Mouse (Mus musculus): ENCODE data around the gene Svopl. TPM values are rescaled to one million over a fixed set of nuclear protein-coding genes. Genes with fewer than 3 reads are reported as not detected.
A peak's percentile ranks its signal among the peaks of the same experiment; 100 is the strongest.

The Svopl gene
- polyA plus RNA-seq, 1 experiment = not detected

DNA sequence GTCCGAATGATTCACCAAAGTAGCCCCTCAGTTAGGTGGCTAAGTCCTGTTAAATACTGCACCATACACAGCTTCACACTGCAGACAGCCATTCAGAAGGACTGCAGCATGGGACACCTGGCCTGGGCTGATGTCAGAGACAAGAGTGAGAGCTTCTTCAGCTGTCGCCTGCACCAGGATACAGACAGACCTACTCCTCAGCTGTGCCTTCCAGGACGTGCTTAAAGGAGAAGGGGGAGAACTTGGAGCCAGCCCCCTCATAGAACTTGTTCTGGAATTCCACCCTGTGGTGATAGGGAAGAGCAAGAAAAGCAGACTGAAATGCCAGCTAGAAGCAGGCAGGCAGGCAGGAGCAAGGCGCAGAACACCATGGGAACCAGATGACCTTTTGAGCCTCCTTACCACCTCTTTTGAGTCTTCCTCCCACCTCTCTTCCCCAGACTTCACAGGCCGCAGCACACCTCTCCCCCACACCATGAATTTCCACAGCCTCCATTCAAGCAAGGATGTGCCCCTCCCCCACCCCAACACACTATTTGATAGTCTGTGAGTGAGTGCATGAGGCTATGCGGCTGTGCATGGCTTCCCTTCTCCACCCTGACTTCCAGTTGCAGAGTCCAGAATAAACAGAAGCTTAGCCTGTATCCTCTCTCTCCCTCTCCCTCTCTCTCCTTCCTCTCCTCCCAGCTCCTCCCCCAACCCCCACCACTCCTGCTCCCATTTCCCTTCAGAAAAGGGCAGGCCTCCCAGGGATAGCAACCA, 2.2 kb upstream of the Svopl start:
- H3K4me1 ChIP-seq (ENCODE audit: control insufficient read depth, insufficient read depth, low read length) = peaks cover 3% of the 10 kb centered on the region
- 72% methylated on average over 6 of the region's 6 CpGs for WGBS
- no peak overlapping the region for H3K4me3 ChIP-seq (ENCODE audit: insufficient read depth, low read depth, low read length)
- TF ChIP-seq CTCF (IDR thresholded peaks at IDR 0.05; ENCODE audit: insufficient read depth, low read depth, low read length) (no peak), POLR2A (IDR thresholded peaks at IDR 0.05; ENCODE audit: insufficient read depth, low read depth, low read length) (no peak)
- H3K27ac ChIP-seq (ENCODE audit: insufficient read depth, low read depth, low read length) = no peak overlapping the region

DNA sequence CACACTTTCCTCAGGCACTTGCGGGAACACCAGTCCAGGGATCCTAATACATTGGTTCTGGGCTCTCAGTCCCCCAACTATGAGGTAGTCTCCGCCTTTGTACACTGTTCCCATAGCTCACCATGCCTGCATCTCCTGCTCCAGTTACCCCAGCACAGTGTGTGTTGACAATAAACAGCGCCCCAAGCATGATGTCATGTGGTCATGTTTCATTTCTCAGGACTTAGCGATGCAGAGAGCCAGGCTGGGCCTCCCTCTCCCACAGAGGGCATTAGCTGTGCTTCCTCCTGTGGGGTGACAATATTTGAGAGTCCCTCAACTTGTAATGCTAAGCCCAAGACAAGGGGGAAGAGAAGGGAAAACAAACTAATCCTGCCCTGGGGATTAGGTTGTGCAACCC, 1.2 kb upstream of the Svopl start:
- peaks cover 3% of the 10 kb centered on the region for H3K4me1 ChIP-seq (ENCODE audit: control insufficient read depth, insufficient read depth, low read length)
- H3K27ac ChIP-seq (ENCODE audit: insufficient read depth, low read depth, low read length) = no peak overlapping the region
- H3K4me3 ChIP-seq (ENCODE audit: insufficient read depth, low read depth, low read length) = no peak overlapping the region
- TF ChIP-seq POLR2A (IDR thresholded peaks at IDR 0.05; ENCODE audit: insufficient read depth, low read depth, low read length) (no peak), CTCF (IDR thresholded peaks at IDR 0.05; ENCODE audit: insufficient read depth, low read depth, low read length) (no peak)
- 86% methylated on average over 4 of the region's 4 CpGs for WGBS

DNA sequence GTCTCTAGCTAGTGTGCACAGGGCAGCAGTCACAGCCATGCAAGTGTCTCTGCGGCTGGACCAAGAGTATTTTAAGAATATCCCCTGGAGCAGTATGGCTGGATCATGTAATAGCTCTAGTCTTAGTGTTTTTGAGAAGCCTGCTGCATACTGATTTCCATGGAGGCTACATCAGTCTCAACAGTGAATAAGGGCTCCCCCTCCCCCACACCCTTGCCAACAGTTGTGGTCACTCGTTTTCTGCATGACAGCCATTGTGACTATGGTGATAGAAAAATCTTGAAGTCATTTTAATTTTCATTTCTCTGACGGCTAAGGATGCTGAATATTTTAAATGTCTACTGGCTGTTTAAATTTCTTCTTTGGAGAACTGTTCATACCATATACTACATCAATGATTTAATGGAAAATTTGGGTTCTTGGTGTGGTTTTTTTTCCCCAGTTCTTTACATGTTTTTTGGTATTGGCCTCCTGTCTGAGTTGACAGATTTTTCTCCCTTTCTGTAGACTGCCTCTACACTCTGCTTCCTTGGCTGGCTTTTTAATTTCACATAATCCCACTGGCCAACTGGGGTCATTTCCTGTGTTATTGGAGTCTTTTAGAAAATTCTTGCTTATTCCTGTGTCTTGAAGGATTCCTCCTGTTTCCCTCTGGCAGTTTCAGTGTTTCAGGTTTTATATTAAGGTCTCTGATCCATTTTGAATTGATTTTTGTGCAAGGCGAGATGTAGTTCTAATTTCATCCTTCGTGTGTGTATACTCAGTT, 13.8 kb downstream of the Svopl start:
- Histone ChIP-seq H3K4me1 (ENCODE audit: control insufficient read depth, insufficient read depth, low read length) (peaks cover 9% of the 10 kb centered on the region), H3K4me3 (ENCODE audit: insufficient read depth, low read depth, low read length) (no peak overlapping the region), H3K27ac (ENCODE audit: insufficient read depth, low read depth, low read length) (peak overlapping the region; percentile 92)
- 72% methylated on average over 5 of the region's 5 CpGs for WGBS
- TF ChIP-seq POLR2A (IDR thresholded peaks at IDR 0.05; ENCODE audit: insufficient read depth, low read depth, low read length) = no peak
- TF ChIP-seq CTCF (IDR thresholded peaks at IDR 0.05; ENCODE audit: insufficient read depth, low read depth, low read length) = no peak

- peaks cover 9% of the 10 kb centered on the region for H3K4me1 ChIP-seq (ENCODE audit: control insufficient read depth, insufficient read depth, low read length)
- peak overlapping the region; percentile 92 for H3K27ac ChIP-seq (ENCODE audit: insufficient read depth, low read depth, low read length)
- H3K4me3 ChIP-seq (ENCODE audit: insufficient read depth, low read depth, low read length) = no peak overlapping the region
- 18% methylated on average over 7 of the region's 7 CpGs for WGBS
- no peak for TF ChIP-seq CTCF (IDR thresholded peaks at IDR 0.05; ENCODE audit: insufficient read depth, low read depth, low read length)
- TF ChIP-seq POLR2A (IDR thresholded peaks at IDR 0.05; ENCODE audit: insufficient read depth, low read depth, low read length) = no peak
These were observed 14.8 kb downstream of the Svopl start for GRCm38 (mm10) chr6:38031924-38032540.

- Histone ChIP-seq H3K4me3 (ENCODE audit: insufficient read depth, low read depth, low read length) (no peak overlapping the region), H3K27ac (ENCODE audit: insufficient read depth, low read depth, low read length) (no peak overlapping the region), H3K4me1 (ENCODE audit: control insufficient read depth, insufficient read depth, low read length) (peaks cover 9% of the 10 kb centered on the region)
- TF ChIP-seq POLR2A (IDR thresholded peaks at IDR 0.05; ENCODE audit: insufficient read depth, low read depth, low read length) (no peak), CTCF (IDR thresholded peaks at IDR 0.05; ENCODE audit: insufficient read depth, low read depth, low read length) (no peak)
- WGBS = 78% methylated on average over 2 of the region's 2 CpGs
These were observed 18.6 kb downstream of the Svopl start for GRCm38 (mm10) chr6:38028205-38028604.

- peaks cover 12% of the 10 kb centered on the region for H3K4me1 ChIP-seq (ENCODE audit: control insufficient read depth, insufficient read depth, low read length)
- no peak overlapping the region for H3K27ac ChIP-seq (ENCODE audit: insufficient read depth, low read depth, low read length)
- WGBS = 61% methylated on average over 1 of the region's 1 CpGs
- no peak for TF ChIP-seq CTCF (IDR thresholded peaks at IDR 0.05; ENCODE audit: insufficient read depth, low read depth, low read length)
- no peak overlapping the region for H3K4me3 ChIP-seq (ENCODE audit: insufficient read depth, low read depth, low read length)
These were observed 19.0 kb downstream of the Svopl start for GRCm38 (mm10) chr6:38027771-38028170.

DNA sequence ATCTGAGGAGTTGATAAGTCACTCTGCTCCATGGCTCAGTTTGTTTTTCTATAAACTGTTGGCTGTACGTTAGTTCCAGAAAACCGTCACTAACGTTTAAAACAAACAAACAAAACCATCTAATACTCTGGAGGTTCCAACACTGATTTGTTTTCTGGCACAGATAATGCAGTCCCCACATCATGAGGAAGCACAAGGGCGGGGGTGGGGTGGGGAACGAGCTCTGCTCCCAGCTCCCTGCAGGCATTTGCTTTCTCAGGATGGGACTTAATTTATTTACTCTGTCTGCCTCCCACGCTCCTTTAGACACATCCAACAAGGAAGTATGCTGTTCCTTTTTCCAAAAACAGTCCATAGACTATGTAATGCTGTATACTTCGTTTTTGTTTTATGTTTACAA, 23.5 kb downstream of the Svopl start:
- Histone ChIP-seq H3K4me1 (ENCODE audit: control insufficient read depth, insufficient read depth, low read length) (peaks cover 4% of the 10 kb centered on the region), H3K27ac (ENCODE audit: insufficient read depth, low read depth, low read length) (peak overlapping the region; percentile 46; the same call in 1 of the 2 replicates), H3K4me3 (ENCODE audit: insufficient read depth, low read depth, low read length) (no peak overlapping the region)
- no peak for TF ChIP-seq CTCF (IDR thresholded peaks at IDR 0.05; ENCODE audit: insufficient read depth, low read depth, low read length)
- TF ChIP-seq POLR2A (IDR thresholded peaks at IDR 0.05; ENCODE audit: insufficient read depth, low read depth, low read length) = no peak
- 20% methylated on average over 7 of the region's 7 CpGs for WGBS

GRCm38 (mm10) chr6:38021406-38021805, 25.4 kb downstream of the Svopl start:
- H3K4me1 ChIP-seq (ENCODE audit: control insufficient read depth, insufficient read depth, low read length) = peaks cover 4% of the 10 kb centered on the region
- no peak overlapping the region for H3K4me3 ChIP-seq (ENCODE audit: insufficient read depth, low read depth, low read length)
- 88% methylated on average over 7 of the region's 7 CpGs for WGBS
- TF ChIP-seq POLR2A (IDR thresholded peaks at IDR 0.05; ENCODE audit: insufficient read depth, low read depth, low read length) (no peak), CTCF (IDR thresholded peaks at IDR 0.05; ENCODE audit: insufficient read depth, low read depth, low read length) (no peak)
- no peak overlapping the region for H3K27ac ChIP-seq (ENCODE audit: insufficient read depth, low read depth, low read length)

GRCm38 (mm10) chr6:38012829-38013228, 34.0 kb downstream of the Svopl start:
- WGBS = 98% methylated on average over 2 of the region's 2 CpGs
- Histone ChIP-seq H3K4me3 (ENCODE audit: insufficient read depth, low read depth, low read length) (no peak overlapping the region), H3K27ac (ENCODE audit: insufficient read depth, low read depth, low read length) (no peak overlapping the region), H3K4me1 (ENCODE audit: control insufficient read depth, insufficient read depth, low read length) (no peaks in the 10 kb centered on the region)
- TF ChIP-seq CTCF (IDR thresholded peaks at IDR 0.05; ENCODE audit: insufficient read depth, low read depth, low read length) = no peak
- no peak for TF ChIP-seq POLR2A (IDR thresholded peaks at IDR 0.05; ENCODE audit: insufficient read depth, low read depth, low read length)

All from olfactory bulb, adult 2 months (tissue).